Mouse (Mus musculus) c-Kit-negative CD71-positive TER-119-positive erythroid progenitor cells, embryonic 14.5 days (primary cell): ENCODE measurements around the gene Gm765.

Experiments used
- DNase-seq: peaks from one replicate; pipeline ENCODE4 v3.0.0-alpha.2; 2013; ENCODE audit warnings: low read depth, low spot score

The Gm765 gene

GRCm38 (mm10) chr6:98342654-98343053 lies at the start of gene Gm765:
TSS of gene Gm765 (minus strand) at chr6:98342754.
- DNase-seq = no peak

GRCm38 (mm10) chr6:98385487-98385886 lies 42.9 kb upstream of the Gm765 start:
- DNase-seq = no peak

GRCm38 (mm10) chr6:98384431-98384830 lies 41.9 kb upstream of the Gm765 start:
- no peak for DNase-seq

GRCm38 (mm10) chr6:98383411-98383810 lies 40.9 kb upstream of the Gm765 start:
- no peak for DNase-seq

GRCm38 (mm10) chr6:98366199-98366598 lies 23.6 kb upstream of the Gm765 start:
- no peak for DNase-seq

GRCm38 (mm10) chr6:98355271-98355670 lies 12.7 kb upstream of the Gm765 start:
- no peak for DNase-seq

GRCm38 (mm10) chr6:98353285-98353684 lies 10.7 kb upstream of the Gm765 start:
- no peak for DNase-seq

- no peak for DNase-seq
Measured at GRCm38 (mm10) chr6:98332714-98333113, 9.8 kb downstream of the Gm765 start.

- no peak for DNase-seq
Measured at GRCm38 (mm10) chr6:98311659-98312058, 30.9 kb downstream of the Gm765 start.

- DNase-seq = no peak
Measured at GRCm38 (mm10) chr6:98307647-98308046, 34.9 kb downstream of the Gm765 start.

- DNase-seq = no peak
Measured at GRCm38 (mm10) chr6:98307159-98307558, 35.4 kb downstream of the Gm765 start.

GRCm38 (mm10) chr6:98292064-98292463 lies 50.5 kb downstream of the Gm765 start:
- DNase-seq = no peak

- DNase-seq = no peak
Measured at GRCm38 (mm10) chr6:98288316-98288715, 54.2 kb downstream of the Gm765 start.

GRCm38 (mm10) chr6:98287521-98287920 lies 55.0 kb downstream of the Gm765 start:
- no peak for DNase-seq

GRCm38 (mm10) chr6:98285190-98285589 lies 57.4 kb downstream of the Gm765 start:
- DNase-seq = no peak

- no peak for DNase-seq
Measured at GRCm38 (mm10) chr6:98282791-98283190, 59.8 kb downstream of the Gm765 start.

- DNase-seq = no peak
Measured at GRCm38 (mm10) chr6:98271553-98271952, 71.0 kb downstream of the Gm765 start.

GRCm38 (mm10) chr6:98262961-98263360 lies 79.6 kb downstream of the Gm765 start:
- no peak for DNase-seq

- DNase-seq = no peak
Measured at GRCm38 (mm10) chr6:98259016-98259415, 83.5 kb downstream of the Gm765 start.

- DNase-seq = no peak
Measured at GRCm38 (mm10) chr6:98246449-98246848, 96.1 kb downstream of the Gm765 start.

GRCm38 (mm10) chr6:98243186-98243585 lies 99.4 kb downstream of the Gm765 start:
- no peak for DNase-seq

- no peak for DNase-seq
Measured at GRCm38 (mm10) chr6:98240561-98241272, 101.8 kb downstream of the Gm765 start.

GRCm38 (mm10) chr6:98234097-98234496 lies 108.5 kb downstream of the Gm765 start:
- no peak for DNase-seq

- no peak for DNase-seq
Measured at GRCm38 (mm10) chr6:98223923-98224322, 118.6 kb downstream of the Gm765 start.
